Mouse (Mus musculus): Measurements from ENCODE around the gene Foxp1. TPM values are rescaled to one million over a fixed set of nuclear protein-coding genes. Genes with fewer than 3 reads are reported as not detected.

The Foxp1 gene
- polyA plus RNA-seq, 1 experiment from 2014 or later, result 77.5 TPM

DNA sequence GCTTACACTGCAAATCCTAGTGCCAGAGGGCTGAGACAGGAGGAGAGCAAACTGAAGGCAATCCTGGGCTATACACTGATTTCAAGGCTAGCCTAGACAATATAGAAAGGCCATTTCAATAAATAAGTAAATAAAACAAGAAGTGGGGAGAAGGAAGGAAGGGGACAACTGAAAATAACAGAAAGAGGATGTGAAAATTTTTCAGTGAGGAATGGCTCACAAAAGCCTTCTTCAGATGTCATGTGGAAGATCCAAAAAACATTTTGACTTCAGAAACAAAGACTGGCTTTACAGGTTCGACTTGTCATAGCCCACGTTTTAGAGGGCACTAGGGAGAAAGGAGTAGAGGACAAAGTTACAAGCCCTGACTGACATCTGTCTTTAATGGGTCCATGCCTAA is 335.1 kb downstream of the Foxp1 start:
- Histone ChIP-seq H3K4me2 (replicated peaks) (no peak overlapping the region), H3K4me3 (replicated peaks) (no peak overlapping the region), H3K27ac (replicated peaks) (no peak overlapping the region), H3K9me3 (replicated peaks) (no peaks in the 10 kb centered on the region), H3K36me3 (no peaks in the 10 kb centered on the region), H3K9ac (no peak overlapping the region), H3K4me1 (no peaks in the 10 kb centered on the region), H3K27me3 (no peaks in the 10 kb centered on the region)
- WGBS, result 46% methylated on average over 2 of the region's 2 CpGs
- no peak for ATAC-seq (ENCODE audit: insufficient number of reproducible peaks, low FRiP score, low TSS enrichment, low read depth)

DNA sequence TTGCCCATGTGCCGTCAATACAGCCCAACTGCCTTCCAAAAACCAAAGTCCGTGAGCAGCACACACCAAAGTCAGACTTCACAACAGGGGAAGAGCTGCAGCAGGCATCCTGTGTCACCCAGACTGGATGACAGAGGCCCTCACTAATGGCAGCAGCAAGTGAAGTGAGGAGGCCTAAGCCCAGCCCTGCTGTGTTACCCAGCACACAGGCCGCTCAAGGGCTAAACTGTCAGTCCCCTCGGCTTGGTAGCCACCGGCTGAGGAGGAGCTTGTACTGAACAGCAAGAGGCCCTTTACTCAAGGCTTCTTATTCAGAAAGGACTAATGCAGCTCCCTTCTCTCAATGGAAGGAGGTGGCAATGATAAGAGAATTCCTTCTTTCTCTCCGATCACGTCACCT is 336.0 kb downstream of the Foxp1 start:
- no peak overlapping the region for H3K4me3 ChIP-seq (replicated peaks)
- no peak overlapping the region for H3K4me2 ChIP-seq (replicated peaks)
- H3K27ac ChIP-seq (replicated peaks), result no peak overlapping the region
- no peaks in the 10 kb centered on the region for H3K9me3 ChIP-seq (replicated peaks)
- H3K9ac ChIP-seq, result no peak overlapping the region
- H3K36me3 ChIP-seq, result no peaks in the 10 kb centered on the region
- ATAC-seq (ENCODE audit: insufficient number of reproducible peaks, low FRiP score, low TSS enrichment, low read depth), result no peak
- H3K27me3 ChIP-seq, result no peaks in the 10 kb centered on the region
- no peaks in the 10 kb centered on the region for H3K4me1 ChIP-seq
- WGBS, result 63% methylated on average over 7 of the region's 7 CpGs

DNA sequence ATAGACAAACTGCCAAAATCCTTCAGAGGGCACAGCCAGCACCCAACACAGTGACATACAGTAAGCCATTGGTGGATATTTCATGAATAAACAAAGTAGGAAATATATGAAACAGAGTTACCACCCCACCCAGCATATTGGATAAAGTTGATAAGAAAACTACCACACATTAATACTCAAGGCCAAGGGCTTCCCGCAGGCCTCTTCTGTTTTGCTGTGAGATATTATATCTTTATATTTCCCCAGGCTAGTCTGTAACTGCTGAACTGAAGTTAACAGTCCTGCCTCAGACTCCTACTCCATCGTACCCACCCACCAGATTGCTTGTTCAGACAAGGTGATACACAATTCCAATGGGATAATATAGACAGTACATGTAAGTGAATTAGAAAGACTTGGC is 336.7 kb downstream of the Foxp1 start:
- Histone ChIP-seq H3K36me3 (no peaks in the 10 kb centered on the region), H3K9ac (no peak overlapping the region), H3K27ac (replicated peaks) (no peak overlapping the region), H3K4me1 (no peaks in the 10 kb centered on the region), H3K27me3 (no peaks in the 10 kb centered on the region), H3K9me3 (replicated peaks) (no peaks in the 10 kb centered on the region), H3K4me3 (replicated peaks) (no peak overlapping the region), H3K4me2 (replicated peaks) (no peak overlapping the region)
- ATAC-seq (ENCODE audit: insufficient number of reproducible peaks, low FRiP score, low TSS enrichment, low read depth), result no peak
- WGBS, result 71% methylated on average over 2 of the region's 2 CpGs

DNA sequence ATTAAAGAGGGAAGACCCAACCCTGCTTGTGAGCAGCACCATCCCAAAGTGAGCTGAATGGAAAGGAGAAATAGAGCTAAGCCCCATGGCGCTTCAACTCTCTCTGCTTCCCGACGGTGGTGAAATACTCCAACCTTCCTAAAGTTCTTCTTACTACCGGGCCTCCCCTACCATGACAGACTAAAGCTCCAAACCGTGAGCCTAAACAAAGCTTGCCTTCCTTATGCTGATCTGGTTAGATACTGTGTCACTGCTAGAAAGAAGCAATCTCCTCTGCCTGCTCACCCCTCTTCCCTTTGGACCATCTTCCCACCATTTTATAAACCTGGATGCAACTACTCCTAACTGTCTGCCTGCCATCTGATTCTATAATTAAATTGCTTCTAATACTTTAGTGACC is 338.5 kb downstream of the Foxp1 start:
- no peak overlapping the region for H3K4me3 ChIP-seq (replicated peaks)
- H3K4me1 ChIP-seq, result no peaks in the 10 kb centered on the region
- ATAC-seq (ENCODE audit: insufficient number of reproducible peaks, low FRiP score, low TSS enrichment, low read depth), result no peak
- 84% methylated on average over 5 of the region's 5 CpGs for WGBS
- no peaks in the 10 kb centered on the region for H3K9me3 ChIP-seq (replicated peaks)
- no peak overlapping the region for H3K9ac ChIP-seq
- no peak overlapping the region for H3K4me2 ChIP-seq (replicated peaks)
- no peaks in the 10 kb centered on the region for H3K36me3 ChIP-seq
- no peaks in the 10 kb centered on the region for H3K27me3 ChIP-seq
- H3K27ac ChIP-seq (replicated peaks), result no peak overlapping the region

DNA sequence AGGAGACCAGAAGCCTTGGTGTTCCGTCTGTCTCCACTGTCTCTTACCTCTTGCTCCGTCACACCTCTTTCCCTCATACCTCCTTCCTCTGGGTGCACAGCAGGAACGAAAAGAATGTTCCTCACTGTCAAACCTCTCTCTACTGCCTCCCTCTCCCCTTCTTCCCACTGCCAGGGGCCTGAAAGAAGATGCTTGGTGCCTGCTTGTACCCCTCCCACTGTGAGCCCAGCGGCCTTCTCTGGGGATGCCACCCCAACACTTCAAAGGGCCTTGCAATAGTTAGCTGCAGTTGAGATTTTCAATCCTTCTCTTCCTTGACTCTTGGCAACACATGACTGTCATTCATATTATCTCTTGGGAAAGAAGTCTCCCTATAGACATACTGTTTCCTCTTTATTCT is 339.7 kb downstream of the Foxp1 start:
- no peak for ATAC-seq (ENCODE audit: insufficient number of reproducible peaks, low FRiP score, low TSS enrichment, low read depth)
- Histone ChIP-seq H3K27ac (replicated peaks) (no peak overlapping the region), H3K9me3 (replicated peaks) (no peaks in the 10 kb centered on the region), H3K4me2 (replicated peaks) (no peak overlapping the region), H3K36me3 (no peaks in the 10 kb centered on the region), H3K27me3 (no peaks in the 10 kb centered on the region), H3K4me3 (replicated peaks) (no peak overlapping the region), H3K9ac (no peak overlapping the region), H3K4me1 (no peaks in the 10 kb centered on the region)
- WGBS, result 80% methylated on average over 4 of the region's 4 CpGs

DNA sequence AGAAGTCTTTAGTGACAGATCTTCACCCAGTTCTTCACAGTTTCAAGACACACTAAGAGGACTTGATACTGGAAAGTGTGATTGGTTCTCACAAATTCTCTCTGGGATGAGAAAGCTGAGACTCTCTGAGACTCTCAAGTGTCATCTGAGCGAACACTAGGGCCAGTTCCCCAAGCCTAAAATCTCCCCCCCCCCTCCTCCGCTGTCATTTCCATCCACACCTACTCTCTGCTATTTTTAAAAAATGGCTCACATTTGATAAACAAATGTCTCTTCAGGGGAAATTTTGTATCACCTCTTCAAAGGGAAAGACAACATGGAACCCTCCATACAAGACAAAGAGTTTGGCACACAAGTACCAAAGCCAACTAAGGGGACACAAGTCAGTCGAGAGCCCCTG is 346.3 kb downstream of the Foxp1 start:
- 90% methylated on average over 3 of the region's 3 CpGs for whole genome bisulfite sequencing
- H3K9ac ChIP-seq, result no peak overlapping the region
- H3K4me1 ChIP-seq, result peaks cover 4% of the 10 kb centered on the region; the same call in 1 of the 2 replicates
- no peak overlapping the region for H3K4me2 ChIP-seq (replicated peaks)
- H3K36me3 ChIP-seq, result no peaks in the 10 kb centered on the region
- no peak overlapping the region for H3K4me3 ChIP-seq (replicated peaks)
- H3K27ac ChIP-seq (replicated peaks), result no peak overlapping the region
- no peaks in the 10 kb centered on the region for H3K27me3 ChIP-seq
- H3K9me3 ChIP-seq (replicated peaks), result no peaks in the 10 kb centered on the region
- ATAC-seq (ENCODE audit: insufficient number of reproducible peaks, low FRiP score, low TSS enrichment, low read depth), result no peak

DNA sequence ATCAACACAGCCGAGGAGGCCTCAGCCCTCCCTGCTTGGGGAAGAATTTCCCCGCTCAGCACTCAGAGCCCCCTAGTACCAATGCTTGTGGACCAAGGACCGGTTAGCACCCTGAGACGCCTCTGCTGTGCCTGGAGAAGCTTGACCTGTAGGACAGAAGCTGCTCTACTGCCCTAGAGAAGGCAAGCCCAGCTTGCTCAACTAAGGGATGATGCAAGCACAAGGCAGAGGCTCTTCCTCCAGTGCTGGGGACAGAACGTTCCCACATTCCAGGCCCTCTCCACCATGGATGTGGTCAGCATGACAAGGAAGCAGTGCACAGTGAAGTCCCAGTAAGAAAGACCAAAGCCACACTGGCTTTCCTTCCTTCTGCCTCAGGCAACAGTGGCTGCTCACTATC is 347.1 kb downstream of the Foxp1 start:
- Histone ChIP-seq H3K9me3 (replicated peaks) (no peaks in the 10 kb centered on the region), H3K4me3 (replicated peaks) (no peak overlapping the region), H3K27me3 (no peaks in the 10 kb centered on the region), H3K36me3 (no peaks in the 10 kb centered on the region), H3K9ac (no peak overlapping the region), H3K4me2 (replicated peaks) (no peak overlapping the region), H3K27ac (replicated peaks) (no peak overlapping the region), H3K4me1 (peaks cover 4% of the 10 kb centered on the region; the same call in 1 of the 2 replicates)
- WGBS, result 67% methylated on average over 5 of the region's 5 CpGs
- no peak for ATAC-seq (ENCODE audit: insufficient number of reproducible peaks, low FRiP score, low TSS enrichment, low read depth)

DNA sequence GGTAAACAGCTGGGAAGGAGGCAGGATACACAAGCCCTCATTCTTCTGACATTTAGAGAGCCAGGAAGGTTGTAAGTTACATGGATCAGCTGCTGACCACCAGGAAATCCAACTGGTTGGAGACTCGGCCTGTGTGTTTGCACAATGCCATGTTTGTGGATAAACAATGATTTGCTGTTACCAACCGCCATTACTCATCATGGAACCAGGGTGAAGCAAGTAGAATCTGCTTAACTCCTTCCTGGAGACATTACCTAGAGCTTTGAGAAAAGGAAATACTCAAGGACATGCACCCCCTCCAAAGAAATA is 348.7 kb downstream of the Foxp1 start:
- H3K36me3 ChIP-seq, result no peaks in the 10 kb centered on the region
- H3K9me3 ChIP-seq (replicated peaks), result no peaks in the 10 kb centered on the region
- no peak for ATAC-seq (ENCODE audit: insufficient number of reproducible peaks, low FRiP score, low TSS enrichment, low read depth)
- H3K27me3 ChIP-seq, result no peaks in the 10 kb centered on the region
- H3K4me1 ChIP-seq, result peaks cover 4% of the 10 kb centered on the region; the same call in 1 of the 2 replicates
- WGBS, result 74% methylated on average over 2 of the region's 2 CpGs
- no peak overlapping the region for H3K27ac ChIP-seq (replicated peaks)
- H3K4me2 ChIP-seq (replicated peaks), result no peak overlapping the region
- no peak overlapping the region for H3K4me3 ChIP-seq (replicated peaks)
- H3K9ac ChIP-seq, result no peak overlapping the region

DNA sequence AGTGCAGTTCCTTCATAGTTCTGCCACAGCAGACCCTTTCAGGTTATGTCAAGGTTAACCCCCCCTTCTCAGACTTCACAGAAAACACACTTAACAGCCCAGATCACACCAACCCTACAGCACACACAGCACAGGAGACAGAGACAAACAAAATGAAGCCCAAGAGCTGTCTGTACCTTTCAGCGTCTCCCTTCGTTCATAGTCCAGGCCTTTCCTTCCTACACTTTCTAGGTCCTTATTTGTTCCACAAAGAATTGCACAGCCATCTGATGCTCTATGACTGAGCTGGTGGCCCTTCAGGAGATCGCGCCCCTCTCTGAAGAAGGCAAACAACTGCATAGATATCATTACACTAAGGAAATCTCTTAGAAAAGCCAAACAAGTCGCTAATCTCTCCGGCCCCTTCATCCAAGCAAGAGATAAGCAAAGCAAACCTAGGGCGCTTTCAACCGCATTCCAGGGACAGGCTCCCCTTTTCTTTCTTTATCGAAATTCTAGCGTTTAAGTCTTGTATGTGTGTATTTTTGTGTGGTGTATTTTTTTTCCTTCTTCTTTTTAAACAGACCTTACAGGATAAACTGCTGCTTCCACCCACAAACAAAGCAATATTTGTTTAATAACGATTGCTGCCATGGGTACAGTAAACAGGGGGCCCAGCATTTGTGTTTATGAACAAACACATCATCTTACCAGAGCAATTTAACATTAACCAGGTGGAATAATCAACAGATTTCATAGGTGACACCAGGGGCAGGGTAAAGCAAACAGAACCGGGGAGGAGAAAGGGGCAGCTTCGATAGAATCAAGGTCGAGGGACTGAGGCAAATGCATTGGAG is 349.2 kb downstream of the Foxp1 start:
- WGBS, result 66% methylated on average over 14 of the region's 14 CpGs

DNA sequence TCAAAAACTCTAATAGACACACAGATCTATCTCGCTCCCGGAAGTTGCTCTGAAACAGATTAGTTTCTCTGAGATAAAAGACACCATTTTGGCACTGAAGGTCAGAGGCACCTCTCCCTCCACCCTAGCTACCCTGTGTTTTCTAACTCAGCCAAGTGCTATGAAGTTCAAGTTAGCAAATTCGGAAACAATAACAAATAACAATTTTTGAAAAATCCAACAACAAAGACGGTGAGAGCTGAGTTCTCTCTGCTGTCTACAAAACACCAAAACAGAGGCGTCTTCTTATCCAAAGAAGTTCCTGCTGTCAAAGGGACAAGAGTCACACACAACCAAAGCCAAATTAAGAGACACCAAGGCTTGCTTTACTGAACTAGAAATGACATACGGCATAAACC is 349.9 kb downstream of the Foxp1 start:
- no peak overlapping the region for H3K9ac ChIP-seq
- H3K9me3 ChIP-seq (replicated peaks), result no peaks in the 10 kb centered on the region
- H3K36me3 ChIP-seq, result no peaks in the 10 kb centered on the region
- H3K27me3 ChIP-seq, result no peaks in the 10 kb centered on the region
- no peak overlapping the region for H3K4me3 ChIP-seq (replicated peaks)
- ATAC-seq (ENCODE audit: insufficient number of reproducible peaks, low FRiP score, low TSS enrichment, low read depth), result no peak
- 86% methylated on average over 6 of the region's 6 CpGs for WGBS
- H3K27ac ChIP-seq (replicated peaks), result no peak overlapping the region
- H3K4me2 ChIP-seq (replicated peaks), result no peak overlapping the region
- peaks cover 4% of the 10 kb centered on the region; the same call in 1 of the 2 replicates for H3K4me1 ChIP-seq

More for the DNA sequence above, 349.2 kb downstream of the Foxp1 start:
- Histone ChIP-seq H3K36me3 (no peaks in the 10 kb centered on the region), H3K9me3 (replicated peaks) (no peaks in the 10 kb centered on the region), H3K27me3 (no peaks in the 10 kb centered on the region), H3K9ac (no peak overlapping the region), H3K4me3 (replicated peaks) (no peak overlapping the region), H3K27ac (replicated peaks) (no peak overlapping the region), H3K4me2 (replicated peaks) (no peak overlapping the region), H3K4me1 (peaks cover 4% of the 10 kb centered on the region; the same call in 1 of the 2 replicates)
- ATAC-seq (ENCODE audit: insufficient number of reproducible peaks, low FRiP score, low TSS enrichment, low read depth), result no peak

DNA sequence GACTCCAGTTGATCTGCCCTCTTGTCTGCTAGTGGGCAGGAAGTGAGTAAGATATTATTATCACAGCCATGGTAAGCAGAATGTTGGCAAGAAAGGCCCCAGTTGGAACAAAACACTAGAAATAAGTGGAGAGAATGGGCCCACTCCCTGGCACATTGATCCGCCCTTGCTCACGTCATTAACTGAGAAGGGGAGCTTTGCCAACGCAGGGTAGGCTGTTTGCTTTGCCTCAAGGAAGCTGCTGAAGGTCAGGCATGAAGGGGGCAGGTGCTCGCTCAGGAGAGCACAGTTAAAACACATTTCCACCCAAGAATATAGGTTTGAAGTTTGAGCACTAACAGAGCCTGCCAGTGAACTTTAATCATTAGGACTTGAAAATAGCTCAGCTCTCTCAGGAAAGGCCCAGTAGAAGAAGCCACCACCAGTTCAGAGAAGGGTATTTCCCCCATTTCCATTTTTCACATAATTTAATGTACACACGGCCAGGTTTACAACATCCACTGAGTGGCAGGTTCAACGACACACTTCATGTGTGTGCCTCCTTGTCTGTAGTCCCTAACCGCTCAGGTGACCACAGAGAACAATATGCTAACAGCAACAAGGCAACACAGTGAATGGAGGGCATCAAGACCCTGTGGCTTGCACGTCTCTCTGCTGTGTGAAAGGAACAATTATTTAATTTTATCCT is 350.5 kb downstream of the Foxp1 start:
- no peaks in the 10 kb centered on the region for H3K27me3 ChIP-seq
- H3K36me3 ChIP-seq, result no peaks in the 10 kb centered on the region
- no peaks in the 10 kb centered on the region for H3K9me3 ChIP-seq (replicated peaks)
- peaks cover 4% of the 10 kb centered on the region; the same call in 1 of the 2 replicates for H3K4me1 ChIP-seq
- no peak overlapping the region for H3K27ac ChIP-seq (replicated peaks)
- no peak overlapping the region for H3K4me2 ChIP-seq (replicated peaks)
- no peak overlapping the region for H3K4me3 ChIP-seq (replicated peaks)
- no peak for ATAC-seq (ENCODE audit: insufficient number of reproducible peaks, low FRiP score, low TSS enrichment, low read depth)
- H3K9ac ChIP-seq, result no peak overlapping the region
- 77% methylated on average over 8 of the region's 8 CpGs for WGBS
